Mouse (Mus musculus) WW6 (cell line): ENCODE results near the gene Zkscan6.
A peak's percentile ranks its signal among the peaks of the same experiment; 100 is the strongest.

Experiments used
- DNase-seq: peaks from one replicate; pipeline ENCODE4 v3.0.0-alpha.2; 2013; ENCODE audit warnings: low read depth, low spot score

Zkscan6 gene

DNA sequence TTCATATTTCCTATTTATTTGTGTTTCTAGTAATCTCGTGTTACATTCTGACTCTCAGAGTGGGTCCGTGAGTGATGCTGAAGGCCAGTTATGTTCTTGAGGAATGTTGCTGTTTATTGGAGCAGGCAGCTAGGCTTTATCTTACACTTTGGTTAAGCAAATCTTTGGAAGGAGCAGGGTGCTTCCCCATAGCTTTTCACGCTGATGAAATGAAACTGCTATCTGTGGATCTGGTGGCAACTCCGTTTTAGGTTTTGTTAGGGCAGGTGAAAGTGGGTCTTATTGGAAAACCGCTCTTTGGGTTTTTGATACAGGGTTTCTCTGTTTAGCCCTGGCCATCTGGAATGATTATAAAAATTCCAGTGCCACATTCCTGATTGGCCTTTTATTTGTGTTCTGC is 5.1 kb downstream of the Zkscan6 start:
- no peak for DNase-seq

GRCm38 (mm10) chr11:65814381-65814780 is 7.4 kb downstream of the Zkscan6 start:
- DNase-seq, result no peak

GRCm38 (mm10) chr11:65816237-65816636 is 9.3 kb downstream of the Zkscan6 start:
- DNase-seq, result no peak

- no peak for DNase-seq
Observed at GRCm38 (mm10) chr11:65818193-65818592, 11.2 kb downstream of the Zkscan6 start.

DNA sequence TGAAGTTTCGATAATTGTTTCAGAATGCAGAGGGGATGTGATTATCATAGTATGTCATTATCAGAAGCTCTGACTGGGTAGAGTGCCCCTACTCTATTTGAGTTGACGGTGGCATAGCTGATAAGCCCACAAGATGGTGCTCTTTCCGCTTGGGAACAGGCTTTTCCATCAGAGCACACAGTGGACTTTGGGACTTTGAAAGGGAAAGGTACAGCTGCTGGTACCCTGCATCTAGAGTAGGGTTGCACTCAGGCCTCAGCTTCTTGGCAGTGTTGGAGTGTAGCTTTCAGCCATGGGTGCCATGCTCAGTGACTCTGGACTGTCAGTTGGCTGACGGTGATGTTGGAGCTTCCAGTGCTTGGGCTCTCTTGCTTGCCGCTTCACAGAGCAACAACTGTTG is 13.3 kb downstream of the Zkscan6 start:
- no peak for DNase-seq

DNA sequence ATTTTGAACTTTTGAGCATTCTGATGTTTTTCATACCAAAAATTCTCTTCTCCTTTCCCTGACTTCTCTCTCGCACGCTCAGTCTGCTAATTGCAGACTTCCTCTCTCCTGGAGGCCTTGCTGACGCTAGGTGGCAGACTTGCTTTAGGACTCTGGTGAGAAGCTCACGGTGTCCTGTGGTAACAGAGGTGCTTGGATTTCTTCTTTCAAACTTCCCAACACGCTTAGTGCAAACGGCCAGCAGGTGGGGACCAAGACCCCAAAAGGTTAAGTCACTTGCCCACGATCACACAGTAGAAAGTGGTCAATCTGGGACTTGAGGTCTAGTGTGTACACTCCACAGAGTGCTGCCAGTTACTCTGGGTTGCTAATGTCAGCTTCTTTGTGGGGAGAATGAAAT is 13.9 kb downstream of the Zkscan6 start:
- peak; percentile 63 for DNase-seq

- no peak for DNase-seq
Observed at GRCm38 (mm10) chr11:65824556-65824955, 17.6 kb downstream of the Zkscan6 start.

DNA sequence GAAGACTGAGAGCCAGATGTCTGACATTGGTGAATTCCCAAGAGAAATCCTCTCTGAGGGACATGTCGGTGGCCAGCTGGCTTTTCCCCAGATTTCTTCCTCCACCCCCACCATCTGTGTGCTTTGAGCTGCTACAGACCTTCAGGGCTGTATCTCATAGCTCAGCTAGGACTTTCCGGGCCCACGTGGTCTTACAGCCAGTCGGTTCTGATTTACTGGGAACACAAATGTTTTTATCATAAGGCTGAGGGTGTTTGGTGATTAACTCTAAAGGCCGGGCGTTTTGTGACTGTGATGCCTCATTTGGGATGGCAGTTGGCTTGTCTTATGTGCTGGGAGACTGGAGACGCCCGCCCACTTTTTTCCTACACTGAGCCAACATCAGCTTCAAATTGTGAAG is 32.0 kb downstream of the Zkscan6 start:
- no peak for DNase-seq

DNA sequence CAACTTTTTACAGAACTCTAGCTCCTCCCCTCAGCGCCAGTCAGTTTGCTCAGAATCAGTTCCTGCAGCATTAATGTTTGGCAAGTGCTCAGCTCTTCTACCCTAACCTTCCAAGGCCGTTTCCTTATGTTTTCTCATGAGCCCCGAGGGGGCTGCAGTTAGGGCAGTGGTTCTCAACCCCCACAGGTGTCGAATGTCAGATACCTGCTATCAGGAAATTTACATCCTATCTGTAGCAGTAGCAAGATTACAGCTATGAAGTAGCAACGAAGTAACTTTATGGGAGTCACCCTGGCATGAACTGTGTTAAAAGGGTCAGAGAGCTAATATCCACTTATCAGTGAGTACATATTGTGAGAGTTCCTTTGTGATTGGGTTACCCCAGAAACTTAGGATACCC is 39.5 kb downstream of the Zkscan6 start:
- DNase-seq, result no peak

- peak; percentile 29 for DNase-seq
Observed at GRCm38 (mm10) chr11:65852066-65852465, 45.1 kb downstream of the Zkscan6 start.

- no peak for DNase-seq
Observed at GRCm38 (mm10) chr11:65861476-65861875, 54.5 kb downstream of the Zkscan6 start.

GRCm38 (mm10) chr11:65877146-65877775 is 70.3 kb downstream of the Zkscan6 start:
- DNase-seq, result no peak
